Mouse (Mus musculus): Measurements from ENCODE around the gene Prss53. TPM values are rescaled to one million over a fixed set of nuclear protein-coding genes. Genes with fewer than 3 reads are reported as not detected.

Gene Prss53
- polyA plus RNA-seq, 1 experiment from 2014 or later: 0.46 TPM

DNA sequence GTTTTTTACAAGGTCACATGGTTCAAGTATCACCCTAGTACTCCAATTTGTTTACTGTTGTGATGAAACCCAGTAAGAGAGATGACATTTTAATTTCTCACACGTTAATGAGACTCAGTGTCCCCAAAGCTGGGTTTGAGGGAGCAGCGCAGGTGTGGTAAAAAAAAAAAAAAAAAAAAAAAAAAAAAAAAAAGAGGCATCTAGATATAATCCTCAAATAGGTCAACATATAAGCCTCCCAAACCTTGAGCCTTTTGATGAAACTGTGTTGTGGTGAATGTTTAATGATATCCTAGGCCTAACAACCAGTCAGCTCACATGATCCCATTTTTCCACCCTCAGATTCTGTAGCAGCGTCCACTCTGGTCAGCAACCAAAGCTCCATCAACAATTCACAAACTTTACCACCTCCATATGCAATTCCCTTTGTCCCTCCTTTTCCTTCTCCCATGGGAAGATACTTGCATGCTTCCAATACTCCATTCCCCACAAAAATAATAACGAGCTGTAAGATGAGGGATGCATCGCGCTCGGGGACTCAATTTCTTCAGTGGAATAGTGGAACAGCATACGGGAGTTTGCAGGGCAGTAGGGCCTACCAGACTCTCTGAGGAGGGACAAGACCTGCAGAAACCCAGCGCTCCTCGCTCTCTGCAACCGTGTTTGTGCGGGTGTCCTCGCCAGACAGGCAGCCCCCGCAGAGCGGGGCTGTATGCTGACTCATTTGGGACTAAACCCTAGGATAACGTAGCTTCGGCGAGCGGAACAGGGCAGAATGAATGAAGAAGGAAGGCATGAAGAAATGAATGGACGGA, 15.8 kb downstream of the Prss53 start:
- Histone ChIP-seq H3K9me3 (ENCODE audit: control insufficient read depth, low read length) (no peaks in the 10 kb centered on the region), H3K4me1 (ENCODE audit: control insufficient read depth, insufficient read depth, low read length) (peaks cover 16% of the 10 kb centered on the region), H3K9ac (ENCODE audit: low read length) (peak overlapping the region; percentile 98), H3K4me3 (ENCODE audit: low read depth, low read length) (peak overlapping the region; percentile 95), H3K4me2 (ENCODE audit: low read depth) (peak overlapping the region; percentile 67), H3K27me3 (ENCODE audit: control insufficient read depth, insufficient read depth, low read length) (no peaks in the 10 kb centered on the region), H3K36me3 (ENCODE audit: control insufficient read depth, insufficient read depth, low read length) (peaks cover 18% of the 10 kb centered on the region), H3K27ac (ENCODE audit: low read depth, low read length) (peak overlapping the region; percentile 98)
- WGBS: 5% methylated on average over 20 of the region's 20 CpGs
- DNase-seq (ENCODE audit: low spot score) (no peak), ATAC-seq (ENCODE audit: insufficient read depth, low FRiP score, low TSS enrichment) (no peak)

DNA sequence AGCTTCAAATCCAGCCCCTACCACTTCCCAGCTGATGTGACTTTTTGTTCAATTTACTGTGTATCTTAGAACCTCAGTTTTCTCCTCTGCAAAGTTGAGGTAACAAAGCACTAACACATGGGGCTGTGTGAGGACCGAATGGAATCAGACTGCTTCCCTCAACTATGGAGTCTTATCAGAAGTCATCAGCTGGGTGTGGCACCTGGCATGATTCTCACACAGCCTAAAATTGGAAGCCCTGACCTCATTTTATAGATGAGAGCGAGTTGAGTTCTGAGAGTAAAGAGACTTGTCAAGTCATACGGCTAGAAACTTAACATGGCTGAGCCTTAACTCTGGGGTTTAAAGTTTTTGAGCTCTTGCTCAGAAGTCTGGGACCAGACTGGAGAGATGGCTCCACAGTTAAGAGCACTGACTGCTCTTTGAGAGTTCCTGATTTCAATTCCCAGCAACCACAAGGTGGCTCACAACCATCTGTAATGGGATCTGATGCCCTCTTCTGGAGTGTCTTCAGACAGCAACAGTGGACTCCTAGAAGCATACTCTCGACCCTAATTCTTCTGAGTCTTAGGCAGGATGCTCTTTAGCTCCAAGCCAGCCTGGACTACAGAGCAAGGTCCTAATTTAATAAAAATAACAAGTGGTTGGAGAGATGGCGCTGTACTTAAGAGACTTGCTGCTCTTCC, 20.5 kb downstream of the Prss53 start:
- H3K27me3 ChIP-seq (ENCODE audit: control insufficient read depth, insufficient read depth, low read length): no peaks in the 10 kb centered on the region
- H3K36me3 ChIP-seq (ENCODE audit: control insufficient read depth, insufficient read depth, low read length): peaks cover 25% of the 10 kb centered on the region
- WGBS: 85% methylated on average over 5 of the region's 5 CpGs
- H3K9ac ChIP-seq (ENCODE audit: low read length): no peak overlapping the region
- no peak for ATAC-seq (ENCODE audit: insufficient read depth, low FRiP score, low TSS enrichment)
- DNase-seq (ENCODE audit: low spot score): no peak
- H3K4me1 ChIP-seq (ENCODE audit: control insufficient read depth, insufficient read depth, low read length): peaks cover 11% of the 10 kb centered on the region
- no peaks in the 10 kb centered on the region for H3K9me3 ChIP-seq (ENCODE audit: control insufficient read depth, low read length)
- no peak overlapping the region for H3K4me2 ChIP-seq (ENCODE audit: low read depth)
- H3K27ac ChIP-seq (ENCODE audit: low read depth, low read length): no peak overlapping the region
- no peak overlapping the region for H3K4me3 ChIP-seq (ENCODE audit: low read depth, low read length)

DNA sequence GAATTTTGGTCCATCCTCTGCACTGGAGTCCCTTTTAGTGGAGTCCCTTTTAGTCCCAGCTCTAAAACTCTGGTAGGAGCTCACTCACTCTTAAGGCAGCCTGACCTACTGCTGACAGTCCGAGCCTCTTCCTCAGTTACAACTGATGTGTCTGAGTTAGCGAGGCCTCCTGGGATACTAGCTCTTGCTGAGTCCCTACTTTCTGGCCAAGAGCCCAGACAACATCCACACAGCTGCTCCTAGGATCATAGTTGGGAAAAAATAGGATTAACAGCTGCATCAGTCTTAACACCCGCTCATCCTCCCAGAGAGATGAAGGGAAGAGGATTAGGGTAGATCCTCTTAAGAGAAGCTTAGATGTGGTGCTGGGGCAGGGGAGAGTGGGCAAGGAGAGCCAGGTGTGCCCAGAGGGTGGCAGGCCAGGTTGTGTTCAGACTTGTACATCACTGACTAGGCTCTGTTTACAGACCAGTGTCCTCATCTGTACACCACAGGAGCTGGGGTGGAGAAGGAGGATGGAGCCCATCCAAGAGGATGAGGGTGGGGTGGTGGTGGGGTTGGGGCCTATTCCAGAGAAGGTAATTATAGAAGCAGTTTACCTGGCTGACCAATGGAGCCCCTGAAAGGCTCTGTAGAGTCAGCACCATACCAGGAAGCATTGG, 21.5 kb downstream of the Prss53 start:
- Histone ChIP-seq H3K36me3 (ENCODE audit: control insufficient read depth, insufficient read depth, low read length) (peaks cover 25% of the 10 kb centered on the region), H3K4me3 (ENCODE audit: low read depth, low read length) (no peak overlapping the region), H3K27me3 (ENCODE audit: control insufficient read depth, insufficient read depth, low read length) (no peaks in the 10 kb centered on the region), H3K9ac (ENCODE audit: low read length) (no peak overlapping the region), H3K4me2 (ENCODE audit: low read depth) (no peak overlapping the region), H3K4me1 (ENCODE audit: control insufficient read depth, insufficient read depth, low read length) (peaks cover 7% of the 10 kb centered on the region), H3K27ac (ENCODE audit: low read depth, low read length) (no peak overlapping the region), H3K9me3 (ENCODE audit: control insufficient read depth, low read length) (no peaks in the 10 kb centered on the region)
- no peak for DNase-seq (ENCODE audit: low spot score)
- no peak for ATAC-seq (ENCODE audit: insufficient read depth, low FRiP score, low TSS enrichment)
- WGBS: 91% methylated on average over 3 of the region's 3 CpGs

DNA sequence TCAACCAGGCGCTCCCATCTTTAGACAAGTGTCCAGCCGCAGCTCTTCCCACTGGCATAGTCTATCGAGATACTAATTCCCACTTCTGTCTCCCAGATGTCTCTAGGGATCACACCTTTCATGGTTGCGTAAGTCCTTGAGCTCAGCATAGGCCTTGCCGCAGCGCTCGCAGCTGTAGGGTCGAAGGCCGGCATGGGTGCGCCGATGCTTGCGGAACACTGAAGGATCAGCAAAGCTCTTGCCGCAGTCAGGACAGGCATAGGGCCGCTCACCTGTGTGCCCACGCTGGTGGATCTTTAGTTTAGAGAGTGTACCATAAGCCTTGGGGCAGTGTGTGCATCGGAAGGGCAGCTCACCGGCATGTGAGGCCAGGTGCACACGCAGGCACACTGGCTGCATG, 23.1 kb downstream of the Prss53 start:
- Histone ChIP-seq H3K9me3 (ENCODE audit: control insufficient read depth, low read length) (no peaks in the 10 kb centered on the region), H3K36me3 (ENCODE audit: control insufficient read depth, insufficient read depth, low read length) (peaks cover 23% of the 10 kb centered on the region), H3K9ac (ENCODE audit: low read length) (no peak overlapping the region), H3K4me3 (ENCODE audit: low read depth, low read length) (no peak overlapping the region), H3K4me1 (ENCODE audit: control insufficient read depth, insufficient read depth, low read length) (no peaks in the 10 kb centered on the region), H3K27ac (ENCODE audit: low read depth, low read length) (no peak overlapping the region), H3K4me2 (ENCODE audit: low read depth) (no peak overlapping the region), H3K27me3 (ENCODE audit: control insufficient read depth, insufficient read depth, low read length) (no peaks in the 10 kb centered on the region)
- DNase-seq (ENCODE audit: low spot score): no peak
- 97% methylated on average over 18 of the region's 18 CpGs for WGBS
- ATAC-seq (ENCODE audit: insufficient read depth, low FRiP score, low TSS enrichment): no peak

- Histone ChIP-seq H3K36me3 (ENCODE audit: control insufficient read depth, insufficient read depth, low read length) (peaks cover 23% of the 10 kb centered on the region), H3K4me1 (ENCODE audit: control insufficient read depth, insufficient read depth, low read length) (no peaks in the 10 kb centered on the region), H3K4me2 (ENCODE audit: low read depth) (no peak overlapping the region), H3K27ac (ENCODE audit: low read depth, low read length) (no peak overlapping the region), H3K9ac (ENCODE audit: low read length) (no peak overlapping the region), H3K9me3 (ENCODE audit: control insufficient read depth, low read length) (no peaks in the 10 kb centered on the region), H3K27me3 (ENCODE audit: control insufficient read depth, insufficient read depth, low read length) (no peaks in the 10 kb centered on the region), H3K4me3 (ENCODE audit: low read depth, low read length) (no peak overlapping the region)
- no peak for DNase-seq (ENCODE audit: low spot score)
- 95% methylated on average over 12 of the region's 12 CpGs for WGBS
- no peak for ATAC-seq (ENCODE audit: insufficient read depth, low FRiP score, low TSS enrichment)
Measured at GRCm38 (mm10) chr7:127866434-127866833, 24.3 kb downstream of the Prss53 start.

GRCm38 (mm10) chr7:127858258-127858657, 32.5 kb downstream of the Prss53 start:
- Histone ChIP-seq H3K27me3 (ENCODE audit: control insufficient read depth, insufficient read depth, low read length) (no peaks in the 10 kb centered on the region), H3K4me3 (ENCODE audit: low read depth, low read length) (no peak overlapping the region), H3K4me2 (ENCODE audit: low read depth) (no peak overlapping the region), H3K9ac (ENCODE audit: low read length) (no peak overlapping the region), H3K27ac (ENCODE audit: low read depth, low read length) (no peak overlapping the region), H3K9me3 (ENCODE audit: control insufficient read depth, low read length) (no peaks in the 10 kb centered on the region), H3K36me3 (ENCODE audit: control insufficient read depth, insufficient read depth, low read length) (no peaks in the 10 kb centered on the region), H3K4me1 (ENCODE audit: control insufficient read depth, insufficient read depth, low read length) (no peaks in the 10 kb centered on the region)
- DNase-seq (ENCODE audit: low spot score) (no peak), ATAC-seq (ENCODE audit: insufficient read depth, low FRiP score, low TSS enrichment) (no peak)
- 96% methylated on average over 6 of the region's 6 CpGs for WGBS

DNA sequence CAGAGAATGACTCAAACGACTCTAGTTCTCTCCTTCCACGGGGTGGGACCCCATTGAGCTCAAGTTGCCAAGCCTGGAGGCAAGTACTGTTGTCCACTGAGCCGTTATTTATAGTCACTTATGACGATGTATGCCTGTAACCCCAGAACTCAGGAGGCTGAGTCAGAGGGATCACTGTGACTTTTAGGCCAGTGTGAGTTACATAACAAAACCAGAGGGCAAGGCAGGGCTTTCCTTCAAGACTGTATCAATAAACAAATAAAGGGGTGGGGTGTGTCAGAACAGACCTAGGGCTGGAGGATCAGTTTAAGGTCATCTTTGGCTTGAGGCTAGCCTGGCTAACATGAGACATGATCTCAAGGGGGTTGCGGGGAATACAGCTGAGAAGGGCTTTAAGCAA, 39.9 kb downstream of the Prss53 start:
- DNase-seq (ENCODE audit: low spot score) (no peak), ATAC-seq (ENCODE audit: insufficient read depth, low FRiP score, low TSS enrichment) (no peak)
- no peak overlapping the region for H3K9ac ChIP-seq (ENCODE audit: low read length)
- no peak overlapping the region for H3K4me2 ChIP-seq (ENCODE audit: low read depth)
- H3K9me3 ChIP-seq (ENCODE audit: control insufficient read depth, low read length): no peaks in the 10 kb centered on the region
- no peaks in the 10 kb centered on the region for H3K36me3 ChIP-seq (ENCODE audit: control insufficient read depth, insufficient read depth, low read length)
- H3K4me3 ChIP-seq (ENCODE audit: low read depth, low read length): no peak overlapping the region
- no peak overlapping the region for H3K27ac ChIP-seq (ENCODE audit: low read depth, low read length)
- H3K4me1 ChIP-seq (ENCODE audit: control insufficient read depth, insufficient read depth, low read length): no peaks in the 10 kb centered on the region
- 72% methylated on average over 5 of the region's 5 CpGs for WGBS
- H3K27me3 ChIP-seq (ENCODE audit: control insufficient read depth, insufficient read depth, low read length): no peaks in the 10 kb centered on the region

- Histone ChIP-seq H3K4me2 (ENCODE audit: low read depth) (no peak overlapping the region), H3K27me3 (ENCODE audit: control insufficient read depth, insufficient read depth, low read length) (no peaks in the 10 kb centered on the region), H3K4me3 (ENCODE audit: low read depth, low read length) (no peak overlapping the region), H3K9me3 (ENCODE audit: control insufficient read depth, low read length) (no peaks in the 10 kb centered on the region), H3K36me3 (ENCODE audit: control insufficient read depth, insufficient read depth, low read length) (no peaks in the 10 kb centered on the region), H3K9ac (ENCODE audit: low read length) (no peak overlapping the region), H3K4me1 (ENCODE audit: control insufficient read depth, insufficient read depth, low read length) (no peaks in the 10 kb centered on the region), H3K27ac (ENCODE audit: low read depth, low read length) (no peak overlapping the region)
- WGBS: 80% methylated on average over 6 of the region's 6 CpGs
- ATAC-seq (ENCODE audit: insufficient read depth, low FRiP score, low TSS enrichment) (no peak), DNase-seq (ENCODE audit: low spot score) (no peak)
Measured at GRCm38 (mm10) chr7:127849973-127850875, 40.5 kb downstream of the Prss53 start.
